Mouse (Mus musculus): ENCODE results near the gene Ptgds.

Ptgds gene

GRCm38 (mm10) chr2:25441067-25441466 lies 28.8 kb downstream of the Ptgds start:
- no peak for DNase-seq

DNA sequence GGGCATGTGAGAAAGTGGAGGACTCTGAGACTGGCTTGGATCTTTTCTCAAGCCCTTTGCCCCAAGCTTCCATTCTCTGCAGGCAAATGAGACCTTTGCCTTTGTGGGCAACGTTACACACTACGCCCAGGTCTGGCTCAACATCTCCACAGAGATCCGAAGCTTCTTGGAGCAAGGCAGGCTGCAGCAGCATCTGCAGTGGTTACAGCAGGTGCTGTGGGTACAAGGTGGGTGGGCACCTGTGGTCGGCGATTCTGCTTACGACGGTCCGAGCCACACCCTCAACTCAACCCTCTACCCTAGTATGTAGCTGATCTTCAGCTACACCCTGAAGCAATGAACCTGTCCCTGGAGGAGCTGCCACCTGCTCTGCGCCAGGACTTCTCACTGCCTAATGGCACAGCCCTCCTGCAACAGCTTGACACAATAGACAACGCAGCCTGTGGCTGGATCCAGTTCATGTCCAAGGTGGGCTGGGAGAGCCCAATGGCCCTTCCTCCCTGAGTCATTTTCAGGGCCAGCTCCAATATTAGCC lies 33.5 kb downstream of the Ptgds start:
- no peak for DNase-seq

GRCm38 (mm10) chr2:25434292-25434691 lies 35.6 kb downstream of the Ptgds start:
- DNase-seq: no peak

DNA sequence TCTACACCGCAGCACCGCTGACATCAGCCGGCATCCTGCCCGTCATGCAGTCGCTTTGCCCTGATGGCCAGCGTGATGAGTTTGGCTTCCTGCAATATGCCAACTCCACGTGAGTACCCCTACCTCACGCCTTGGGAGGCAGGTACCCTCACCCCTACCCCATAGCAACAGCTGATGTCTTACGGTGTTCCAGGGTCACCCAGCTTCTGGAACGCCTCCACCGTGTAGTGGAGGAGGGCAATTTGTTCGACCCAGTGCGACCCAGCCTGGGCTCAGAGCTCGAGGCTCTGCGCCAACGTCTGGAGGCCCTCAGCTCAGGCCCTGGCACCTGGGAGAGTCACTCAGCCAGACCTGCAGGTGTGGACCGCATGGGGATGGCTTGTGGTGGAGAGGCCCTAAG lies 36.7 kb downstream of the Ptgds start:
- DNase-seq: no peak

GRCm38 (mm10) chr2:25432326-25433098 lies 37.3 kb downstream of the Ptgds start:
- DNase-seq: no peak

GRCm38 (mm10) chr2:25431308-25431855 lies 38.5 kb downstream of the Ptgds start:
- DNase-seq: no peak

- DNase-seq: peak; percentile 67 to 79
Observed at GRCm38 (mm10) chr2:25430395-25431233, 39.2 kb downstream of the Ptgds start.

GRCm38 (mm10) chr2:25429435-25430180 lies 40.2 kb downstream of the Ptgds start:
- DNase-seq: peak; percentile 41 to 53

GRCm38 (mm10) chr2:25428442-25429236 lies 41.2 kb downstream of the Ptgds start, which contains the start of gene Abca2:
Gene Abca2 (plus strand): TSS chr2:25428703.
- DNase-seq: peak; percentile 94 to 97

- no peak for DNase-seq
Observed at GRCm38 (mm10) chr2:25427256-25427655, 42.6 kb downstream of the Ptgds start.

GRCm38 (mm10) chr2:25426721-25427191 lies 43.1 kb downstream of the Ptgds start:
- peak; percentile 80 to 84 for DNase-seq

DNA sequence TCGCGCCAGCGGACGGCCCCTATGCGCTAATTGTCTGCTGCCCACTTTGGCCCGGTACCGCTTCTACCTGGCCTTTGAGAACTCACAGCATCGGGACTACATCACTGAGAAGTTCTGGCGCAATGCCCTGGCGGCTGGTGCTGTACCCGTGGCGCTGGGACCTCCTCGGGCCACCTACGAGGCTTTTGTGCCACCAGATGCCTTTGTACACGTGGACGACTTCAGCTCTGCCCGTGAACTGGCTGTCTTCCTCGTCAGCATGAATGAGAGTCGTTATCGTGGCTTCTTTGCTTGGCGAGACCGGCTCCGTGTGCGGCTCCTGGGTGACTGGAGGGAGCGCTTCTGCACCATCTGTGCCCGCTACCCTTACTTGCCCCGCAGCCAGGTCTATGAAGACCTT lies 44.4 kb downstream of the Ptgds start:
- DNase-seq: no peak

DNA sequence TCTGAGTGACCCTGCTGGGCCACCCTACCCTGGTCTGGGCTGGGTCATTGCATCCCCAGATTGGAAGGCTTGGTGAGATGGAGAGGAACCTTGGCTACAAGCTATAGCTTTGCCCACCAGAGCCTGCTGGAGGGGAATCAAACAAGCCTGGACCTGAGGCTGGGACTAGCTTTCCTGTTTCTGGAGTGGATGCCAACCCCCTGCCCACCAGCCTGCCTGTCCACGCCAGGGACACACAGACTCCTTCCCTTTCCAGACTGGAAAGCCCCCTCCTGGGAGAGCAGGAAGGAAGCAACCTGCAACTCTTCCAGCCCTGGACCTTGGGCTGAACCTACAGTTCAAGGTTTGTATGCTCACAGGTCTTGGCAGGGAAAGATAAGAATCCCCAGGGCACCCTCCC lies 46.2 kb downstream of the Ptgds start:
- no peak for DNase-seq

DNA sequence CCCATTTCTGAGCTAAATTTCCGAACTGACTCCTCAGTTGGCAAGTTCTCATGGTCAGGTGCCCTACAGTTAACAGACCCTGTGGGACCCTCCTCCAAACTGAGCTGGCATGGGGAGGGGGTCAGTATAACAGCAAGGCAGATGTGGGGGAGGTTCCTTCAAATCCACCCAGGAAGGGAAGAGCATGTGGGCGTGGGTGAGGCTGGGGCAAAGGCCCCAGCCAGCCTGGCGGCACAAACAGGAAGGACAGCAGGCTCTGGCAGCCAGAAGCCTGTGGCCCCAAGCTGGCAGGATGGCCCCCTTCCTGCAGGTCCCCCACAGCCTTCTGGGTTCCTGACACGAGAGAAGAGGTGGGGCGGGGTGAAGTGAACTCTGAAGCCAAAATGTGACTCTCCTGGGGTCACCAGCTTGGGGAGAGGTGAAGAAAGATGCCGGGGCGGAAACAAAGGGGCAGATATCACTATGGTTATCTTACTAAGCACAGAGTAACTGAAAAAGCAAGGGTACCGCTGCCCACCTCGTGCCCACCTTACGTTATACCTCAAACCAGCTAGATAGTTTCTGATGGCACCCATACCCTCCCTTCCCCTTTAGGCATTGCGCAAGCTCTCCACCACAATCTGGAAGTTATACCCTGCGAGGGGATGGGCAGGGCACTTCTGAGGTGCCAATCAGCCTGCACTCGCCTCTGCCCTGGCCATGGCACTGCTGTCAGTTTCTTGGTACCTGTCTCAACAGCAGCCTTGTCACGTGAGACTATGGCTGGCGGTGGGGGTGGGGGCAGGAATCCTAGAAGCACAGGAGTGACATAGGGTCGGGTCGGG lies 47.0 kb downstream of the Ptgds start, which contains the start of gene Fut7:
Gene Fut7 (plus strand): TSS at position 681 of the 824 bp plus-strand sequence.
- no peak for DNase-seq

GRCm38 (mm10) chr2:25421896-25422295 lies 48.0 kb downstream of the Ptgds start:
- peak; percentile 61 to 73 for DNase-seq

DNA sequence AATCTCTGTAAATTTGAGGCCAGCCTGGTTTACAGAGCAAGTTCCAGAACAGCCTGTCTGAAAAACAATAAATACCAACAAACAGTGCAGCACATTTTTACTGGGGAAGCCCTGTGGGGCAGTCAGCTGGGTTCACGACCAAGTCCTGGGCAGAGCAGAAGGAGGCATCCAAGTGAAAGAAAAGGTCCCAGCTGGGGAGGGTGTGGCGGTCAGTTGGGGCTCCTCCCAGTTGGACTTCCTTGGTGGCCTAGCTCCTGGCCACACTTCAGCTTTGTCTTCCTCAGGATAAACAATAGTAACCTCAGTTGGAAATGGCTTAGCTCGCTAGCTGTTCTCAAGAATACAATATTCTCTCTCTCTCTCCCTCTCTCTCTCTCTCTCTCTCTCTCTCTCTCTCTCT lies 52.4 kb downstream of the Ptgds start:
- no peak for DNase-seq
